Mouse (Mus musculus) adipocyte (in vitro differentiated cells): ENCODE data around the gene Timm22.
A peak's percentile ranks its signal among the peaks of the same experiment; 100 is the strongest.

ENCODE experiments used
- DNase-seq: peaks from one replicate; pipeline ENCODE4 v3.0.0-alpha.2; 2016; ENCODE audit warnings: low spot score

Timm22 gene

GRCm38 (mm10) chr11:76388711-76389110, 18.0 kb upstream of the Timm22 start:
- DNase-seq = no peak

- no peak for DNase-seq
These were observed 14.2 kb upstream of the Timm22 start for GRCm38 (mm10) chr11:76392532-76392931.

- DNase-seq = no peak
These were observed 13.8 kb upstream of the Timm22 start for GRCm38 (mm10) chr11:76392996-76393395.

DNA sequence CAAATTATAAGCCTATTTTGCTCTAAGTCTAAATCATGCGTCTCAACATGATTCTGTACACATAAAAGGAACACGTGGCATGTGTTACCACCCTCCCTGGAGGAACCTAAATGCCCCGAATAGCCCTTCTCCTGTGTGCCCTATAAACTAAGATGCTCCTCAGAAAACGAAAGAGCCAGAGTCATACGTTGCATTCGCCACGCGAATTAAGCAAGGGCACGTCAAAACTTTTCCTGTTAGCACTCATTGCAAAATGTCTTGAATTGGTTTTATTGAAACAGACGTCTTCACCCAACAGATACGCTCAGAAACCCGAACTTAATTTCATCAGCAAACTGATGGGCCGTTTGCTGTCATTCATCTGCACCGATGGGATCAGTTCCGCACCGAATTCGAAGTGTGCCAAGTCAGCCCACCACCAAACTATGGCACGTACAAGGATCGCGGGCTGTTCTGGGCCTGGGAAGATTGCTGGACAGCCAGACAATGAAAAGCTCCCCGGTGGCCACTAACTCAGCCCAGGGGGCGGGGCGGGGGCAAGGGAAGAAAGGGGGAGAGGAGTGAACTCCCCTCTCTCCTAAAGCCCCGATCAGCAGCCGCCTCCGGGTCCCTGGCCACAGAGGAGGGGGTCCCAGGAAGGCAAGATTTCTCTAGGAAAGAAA, 9.0 kb upstream of the Timm22 start:
- peak; percentile 57 for DNase-seq

- DNase-seq = peak; percentile 55
These were observed 8.4 kb upstream of the Timm22 start for GRCm38 (mm10) chr11:76398312-76398797.

- peak; percentile 85 for DNase-seq
These were observed 7.8 kb upstream of the Timm22 start, which contains the start of gene Nxn for GRCm38 (mm10) chr11:76398798-76399586. TSS of gene Nxn (minus strand) at chr11:76399140.

- peak; percentile 81 for DNase-seq
These were observed 7.0 kb upstream of the Timm22 start for GRCm38 (mm10) chr11:76399587-76400330.

DNA sequence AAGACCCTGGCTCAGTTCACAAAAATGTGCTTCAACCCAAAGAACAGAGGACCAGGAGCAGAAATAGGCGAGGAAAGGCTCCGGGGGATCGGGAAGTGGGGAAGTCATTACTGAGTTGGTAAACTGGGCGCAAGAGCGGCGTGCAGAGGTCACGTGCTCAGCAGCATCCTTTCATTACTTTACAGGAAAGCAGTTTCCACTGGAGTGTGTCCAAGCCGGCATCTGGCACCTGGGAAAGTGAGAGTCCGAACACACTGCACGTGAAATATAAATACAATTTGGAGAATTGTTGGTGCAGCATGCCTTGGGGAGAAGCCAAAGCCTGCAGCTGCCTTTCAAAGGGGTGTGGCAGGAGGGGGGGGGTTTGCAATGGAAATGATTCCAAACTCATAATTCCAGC, 5.4 kb upstream of the Timm22 start:
- DNase-seq = no peak

DNA sequence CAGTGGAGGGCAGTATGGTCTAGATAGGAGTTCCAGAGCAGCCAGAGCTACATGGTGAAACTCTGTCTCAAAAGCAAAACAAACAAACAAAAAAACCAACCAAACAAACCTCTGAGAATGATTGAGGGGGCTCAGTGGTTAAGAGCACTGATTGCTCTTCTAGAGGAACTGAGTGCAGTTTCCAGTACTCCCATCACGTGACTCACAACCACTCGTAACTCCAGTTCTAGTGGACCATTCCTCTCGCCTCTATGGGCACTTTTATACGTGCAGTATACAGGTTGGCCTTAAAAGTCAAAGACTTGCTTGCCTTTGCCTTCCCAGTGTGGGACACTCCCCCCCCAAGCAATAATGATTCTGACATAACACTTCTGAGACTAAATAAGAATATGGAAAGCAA, 1.6 kb upstream of the Timm22 start:
- DNase-seq = no peak

GRCm38 (mm10) chr11:76405626-76406264, 1.0 kb upstream of the Timm22 start:
- DNase-seq = no peak

- peak; percentile 75 for DNase-seq
These were observed 4.1 kb downstream of the Timm22 start for GRCm38 (mm10) chr11:76410826-76411225.

DNA sequence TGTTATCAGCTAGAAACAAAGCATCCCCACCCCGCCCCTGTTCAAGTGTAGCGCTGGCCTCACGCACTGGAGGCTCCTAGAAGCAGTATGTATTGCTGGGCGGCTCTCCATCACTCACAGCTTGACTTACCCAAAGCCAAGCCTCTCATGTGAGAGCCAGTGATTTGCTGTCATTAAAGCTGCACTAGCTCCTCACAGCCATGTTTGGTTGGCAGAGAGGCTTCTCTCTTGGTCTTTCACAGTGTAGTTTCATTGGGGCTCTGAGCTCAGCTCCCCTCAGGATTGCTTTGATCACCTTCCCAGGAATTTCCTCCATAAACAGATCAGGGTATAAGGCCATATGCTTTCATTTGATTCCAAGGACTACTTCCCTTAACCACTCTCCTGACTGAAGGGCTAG, 6.5 kb downstream of the Timm22 start:
- no peak for DNase-seq

DNA sequence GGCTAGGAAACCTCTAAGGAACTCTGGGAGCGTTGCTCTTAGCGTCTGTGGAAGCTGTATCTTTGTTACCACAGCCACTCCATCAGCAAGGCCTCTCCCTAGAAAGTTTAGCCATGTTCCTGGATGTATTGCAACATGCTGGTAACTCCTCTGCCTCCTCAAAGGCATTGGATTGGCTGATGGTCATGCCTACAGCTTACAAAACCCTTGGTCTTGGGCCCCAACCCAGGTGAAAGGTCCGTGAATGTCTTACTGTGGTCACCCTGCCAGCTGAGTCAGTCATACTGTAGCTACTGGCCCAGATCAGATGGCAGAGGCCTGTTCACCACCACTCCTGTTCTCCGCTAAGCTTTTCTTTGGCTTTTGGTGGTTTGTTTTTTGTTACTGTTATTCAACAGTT, 8.2 kb downstream of the Timm22 start:
- DNase-seq = peak; percentile 99

- no peak for DNase-seq
These were observed 9.2 kb downstream of the Timm22 start for GRCm38 (mm10) chr11:76415985-76416384.

DNA sequence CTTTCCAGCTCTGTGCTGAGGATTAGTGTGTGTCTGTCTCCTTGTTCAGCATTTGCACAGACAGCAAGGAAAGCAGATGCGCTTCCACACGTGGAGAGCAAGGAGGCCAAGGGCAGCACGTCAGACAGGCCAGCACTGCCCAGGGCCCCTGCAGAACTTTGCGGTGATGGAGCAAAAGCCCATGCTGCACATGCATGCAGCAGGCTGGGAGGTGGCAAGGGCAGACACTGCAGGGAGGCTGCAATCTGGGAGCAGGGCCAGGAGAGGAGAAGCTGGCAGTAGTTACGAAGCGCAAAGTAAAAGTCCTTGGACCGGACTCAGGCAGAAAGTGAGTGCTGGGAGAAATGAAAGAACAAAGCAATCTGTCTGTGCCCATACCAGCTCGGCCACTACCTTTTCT, 11.7 kb downstream of the Timm22 start:
- DNase-seq = peak; percentile 73

GRCm38 (mm10) chr11:76419179-76419578, 12.4 kb downstream of the Timm22 start:
- DNase-seq = no peak

DNA sequence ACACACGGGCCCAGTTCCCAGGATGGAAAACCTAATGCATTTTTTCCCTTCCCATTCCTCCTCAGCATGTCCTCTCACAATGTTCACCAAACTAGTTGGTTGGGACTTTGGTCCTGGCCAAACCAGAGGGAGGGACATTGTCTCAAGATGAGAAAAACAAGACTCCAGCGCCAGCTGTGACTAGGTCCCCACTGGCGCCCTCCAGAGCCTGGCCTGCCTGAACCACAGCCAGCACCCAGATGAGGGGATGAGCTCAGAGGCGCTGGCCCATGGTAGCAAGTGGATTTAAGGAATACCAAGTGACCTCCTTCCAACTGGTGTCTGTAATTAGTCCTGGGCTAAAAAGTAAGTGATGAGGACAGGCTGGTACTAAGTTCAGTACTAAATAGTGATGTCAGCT, 14.1 kb downstream of the Timm22 start:
- no peak for DNase-seq

GRCm38 (mm10) chr11:76425749-76426148, 19.0 kb downstream of the Timm22 start:
- DNase-seq = no peak

GRCm38 (mm10) chr11:76427781-76428180, 21.0 kb downstream of the Timm22 start:
- no peak for DNase-seq

- no peak for DNase-seq
These were observed 22.3 kb downstream of the Timm22 start for GRCm38 (mm10) chr11:76429046-76429445.

DNA sequence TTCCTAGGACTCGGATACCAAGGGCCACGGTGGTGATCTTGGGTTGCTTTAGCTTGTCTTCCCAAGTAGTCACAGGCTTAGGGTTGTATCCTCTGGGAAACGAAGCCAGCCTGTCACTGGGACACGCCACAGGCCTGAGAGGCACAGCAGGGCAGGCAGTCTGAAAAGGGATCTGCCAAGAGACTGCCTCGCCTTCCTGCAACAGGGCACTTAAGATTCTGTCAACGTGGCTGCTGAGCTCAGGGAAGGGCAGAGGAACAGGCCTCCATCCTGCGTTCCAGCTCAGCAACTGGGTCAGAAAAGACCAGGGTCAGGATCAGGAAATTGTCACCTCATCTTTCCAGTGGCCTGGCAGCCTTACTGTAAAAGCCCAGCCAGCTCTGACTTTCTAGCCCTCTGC, 22.8 kb downstream of the Timm22 start:
- no peak for DNase-seq

- DNase-seq = no peak
These were observed 23.3 kb downstream of the Timm22 start for GRCm38 (mm10) chr11:76429966-76430631.
